Mouse (Mus musculus): ENCODE data around the gene Faim. TPM values are rescaled to one million over a fixed set of nuclear protein-coding genes. Genes with fewer than 3 reads are reported as not detected.

Gene Faim
- total RNA-seq, 2 experiments from 2014 or later, result 1.8 to 2.3 TPM

DNA sequence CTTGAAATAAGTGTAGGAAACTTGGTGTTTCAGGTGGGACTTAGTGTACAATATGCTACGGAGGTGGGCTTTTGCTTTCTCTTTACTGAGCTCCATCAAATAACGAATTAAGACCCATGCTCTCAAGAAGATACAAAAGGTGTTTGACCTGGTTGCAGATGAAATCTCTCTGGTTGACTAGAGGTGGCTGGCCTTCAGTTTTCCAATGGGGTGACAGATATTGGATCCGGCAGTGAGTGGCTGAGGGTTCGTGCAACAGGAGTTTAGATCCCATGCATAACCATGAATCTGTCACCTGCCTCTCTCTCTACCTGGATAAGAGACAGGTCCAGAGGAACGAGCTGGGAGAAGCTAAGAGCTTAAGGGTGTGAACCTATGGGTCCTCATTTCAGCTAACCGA lies 27.5 kb upstream of the Faim start:
- intact Hi-C loops (cut with DNase I), result no loop called here
- H3K4me3 ChIP-seq, result no peak overlapping the region
- DNase-seq, result no peak
- no peak overlapping the region for H3K27ac ChIP-seq
- TF ChIP-seq CTCF (IDR thresholded peaks at IDR 0.05), result no peak

DNA sequence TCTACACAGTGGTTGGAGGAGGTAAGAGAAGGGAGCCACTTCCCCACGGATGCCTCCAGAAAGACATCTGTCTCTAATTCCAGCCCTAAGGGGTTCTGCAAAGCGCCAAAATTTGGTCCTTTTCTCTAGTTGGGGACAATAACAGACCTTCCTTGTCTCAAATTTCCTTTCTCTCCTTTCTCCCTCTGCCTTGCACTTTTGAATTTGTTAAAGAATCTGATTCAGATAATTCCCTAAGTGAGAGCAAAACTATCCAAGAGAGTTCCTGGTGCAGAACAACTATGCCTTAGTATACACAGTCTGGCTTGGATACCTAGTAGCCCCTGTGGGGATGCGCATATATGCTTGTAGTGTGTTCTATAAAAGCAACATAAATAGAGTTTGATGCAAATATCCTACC lies 26.3 kb upstream of the Faim start:
- no peak for TF ChIP-seq CTCF (IDR thresholded peaks at IDR 0.05)
- H3K27ac ChIP-seq, result no peak overlapping the region
- intact Hi-C loops (cut with DNase I), result loop anchor here (10.0 kb wide), 1 partner anchor 345 kb away; no protein-coding TSS in a partner anchor
- no peak overlapping the region for H3K4me3 ChIP-seq
- no peak for DNase-seq

DNA sequence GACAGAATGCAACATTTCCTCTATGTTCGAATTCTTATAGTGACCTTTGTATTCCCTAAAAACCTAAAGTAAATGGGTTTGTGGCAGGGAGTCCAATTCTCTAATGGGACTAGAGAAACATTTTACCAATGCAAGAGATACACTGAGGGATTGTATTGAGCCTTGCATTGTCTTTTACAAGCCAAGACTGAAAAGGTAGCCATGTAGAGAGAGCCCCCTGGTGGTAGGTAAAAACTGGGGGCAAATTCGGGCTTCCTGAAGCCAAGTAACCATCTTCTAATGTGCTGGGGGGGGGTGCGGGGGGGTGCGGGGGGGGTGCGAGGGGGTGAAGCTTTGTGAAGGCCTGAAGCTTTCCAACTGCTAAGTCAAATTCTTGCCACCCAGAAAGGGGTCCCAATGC lies 25.8 kb upstream of the Faim start:
- DNase-seq, result no peak
- H3K27ac ChIP-seq, result no peak overlapping the region
- intact Hi-C loops (cut with DNase I), result loop anchor here (10.0 kb wide), 1 partner anchor 346 kb away; no protein-coding TSS in a partner anchor
- peak; percentile 17; the same call in 1 of the 2 replicates for TF ChIP-seq CTCF (IDR thresholded peaks at IDR 0.05)
- H3K4me3 ChIP-seq, result no peak overlapping the region

- no peak for DNase-seq
- TF ChIP-seq CTCF (IDR thresholded peaks at IDR 0.05), result no peak
- intact Hi-C loops (cut with DNase I), result loop anchor here (10.0 kb wide), 1 partner anchor 347 kb away; no protein-coding TSS in a partner anchor
- no peak overlapping the region for H3K4me3 ChIP-seq
- H3K27ac ChIP-seq, result no peak overlapping the region
Observed at GRCm38 (mm10) chr9:98961591-98962477, 24.3 kb upstream of the Faim start.

DNA sequence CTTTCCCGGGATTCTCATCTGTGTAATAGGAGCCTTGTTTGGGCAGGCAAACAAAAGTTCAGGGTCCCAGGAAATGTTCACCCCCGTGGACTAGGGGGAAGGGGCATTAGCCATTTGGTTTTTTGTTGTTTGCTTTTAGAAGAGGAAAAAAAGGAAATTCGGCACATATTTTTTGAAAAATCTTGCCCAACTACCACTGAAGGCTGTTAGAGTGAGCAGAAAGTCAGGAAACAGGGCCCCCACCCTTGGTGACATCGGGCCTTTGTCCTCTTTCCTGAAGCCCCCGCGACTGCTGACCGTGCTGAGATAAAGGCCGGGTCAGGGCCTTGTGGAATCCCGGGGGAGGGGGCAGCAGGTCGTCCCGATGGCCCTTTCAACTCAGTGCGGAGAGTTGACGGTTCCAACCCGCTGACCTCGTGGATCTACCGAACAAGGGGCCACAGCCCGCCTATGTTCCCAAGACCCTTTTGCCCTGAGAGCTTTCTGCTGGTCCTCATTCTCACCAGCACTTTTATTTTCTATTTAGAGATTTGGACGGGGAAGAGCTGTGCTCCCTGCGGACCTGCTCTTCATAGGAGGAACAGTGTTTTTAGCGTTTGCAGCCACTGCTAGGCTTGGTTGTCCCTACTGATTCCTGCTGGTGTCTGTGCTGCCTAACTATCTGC lies 23.6 kb upstream of the Faim start:
- TF ChIP-seq CTCF (IDR thresholded peaks at IDR 0.05), result no peak
- no peak for DNase-seq
- intact Hi-C loops (cut with DNase I), result loop anchor here (10.0 kb wide), 1 partner anchor 348 kb away; no protein-coding TSS in a partner anchor
- Histone ChIP-seq H3K4me3 (no peak overlapping the region; the same call in 1 of the 2 replicates), H3K27ac (no peak overlapping the region)

- H3K27ac ChIP-seq, result no peak overlapping the region
- no peak for DNase-seq
- intact Hi-C loops (cut with DNase I), result loop anchor here (10.0 kb wide), 1 partner anchor 349 kb away; no protein-coding TSS in a partner anchor
- H3K4me3 ChIP-seq, result no peak overlapping the region
- TF ChIP-seq CTCF (IDR thresholded peaks at IDR 0.05), result no peak
Observed at GRCm38 (mm10) chr9:98963661-98964060, 22.5 kb upstream of the Faim start.

DNA sequence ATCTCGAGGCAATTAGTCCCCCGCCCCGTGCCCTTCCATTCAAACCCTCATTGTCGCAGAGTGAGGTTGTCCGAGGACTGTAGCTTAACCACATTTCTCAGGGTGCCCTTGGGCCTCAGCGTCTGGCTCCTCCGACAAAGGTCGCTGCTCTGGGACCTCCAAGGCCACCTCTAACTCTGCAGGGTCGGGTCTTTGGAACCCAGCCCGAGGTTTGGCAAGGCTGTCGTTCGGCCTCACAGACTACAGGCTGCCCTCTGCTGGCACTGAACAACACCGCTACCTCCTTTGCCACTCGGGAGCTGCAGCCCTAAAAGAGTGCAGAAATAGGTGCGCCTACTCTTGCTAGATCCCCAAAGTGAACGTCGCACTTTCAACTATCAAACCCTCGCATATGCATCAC lies 21.1 kb upstream of the Faim start:
- intact Hi-C loops (cut with DNase I), result loop anchor here (10.0 kb wide), 1 partner anchor 350 kb away; no protein-coding TSS in a partner anchor
- no peak for DNase-seq
- TF ChIP-seq CTCF (IDR thresholded peaks at IDR 0.05), result peak; percentile 38
- Histone ChIP-seq H3K27ac (no peak overlapping the region), H3K4me3 (no peak overlapping the region)

DNA sequence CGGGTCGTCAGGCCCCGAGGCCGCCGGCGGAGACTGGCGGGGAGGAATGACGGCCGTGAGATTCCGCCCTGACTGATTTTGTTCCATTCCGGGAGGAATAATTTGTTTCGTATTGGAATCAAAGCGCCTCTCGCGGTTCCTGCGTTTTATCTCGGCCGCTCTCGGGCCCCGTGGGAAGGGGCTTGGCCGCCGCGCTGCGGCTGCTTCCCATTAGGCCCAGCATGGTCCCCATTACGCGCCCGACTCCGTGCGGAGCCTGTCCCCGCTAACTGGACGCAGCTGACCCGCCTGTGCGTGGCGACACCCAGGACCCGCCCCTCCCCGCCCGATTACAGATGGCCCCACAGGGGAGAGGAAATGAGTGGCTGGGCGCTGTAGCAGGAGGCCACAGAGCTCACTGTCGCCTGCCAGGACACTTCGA lies 13.1 kb upstream of the Faim start:
- no peak for TF ChIP-seq CTCF (IDR thresholded peaks at IDR 0.05)
- Histone ChIP-seq H3K27ac (no peak overlapping the region), H3K4me3 (peak overlapping the region; percentile 65)
- intact Hi-C loops (cut with DNase I), result no loop called here
- no peak for DNase-seq

GRCm38 (mm10) chr9:98973561-98973960 lies 12.6 kb upstream of the Faim start:
- Histone ChIP-seq H3K4me3 (peak overlapping the region; percentile 65), H3K27ac (no peak overlapping the region)
- no peak for DNase-seq
- TF ChIP-seq CTCF (IDR thresholded peaks at IDR 0.05), result no peak
- intact Hi-C loops (cut with DNase I), result no loop called here

DNA sequence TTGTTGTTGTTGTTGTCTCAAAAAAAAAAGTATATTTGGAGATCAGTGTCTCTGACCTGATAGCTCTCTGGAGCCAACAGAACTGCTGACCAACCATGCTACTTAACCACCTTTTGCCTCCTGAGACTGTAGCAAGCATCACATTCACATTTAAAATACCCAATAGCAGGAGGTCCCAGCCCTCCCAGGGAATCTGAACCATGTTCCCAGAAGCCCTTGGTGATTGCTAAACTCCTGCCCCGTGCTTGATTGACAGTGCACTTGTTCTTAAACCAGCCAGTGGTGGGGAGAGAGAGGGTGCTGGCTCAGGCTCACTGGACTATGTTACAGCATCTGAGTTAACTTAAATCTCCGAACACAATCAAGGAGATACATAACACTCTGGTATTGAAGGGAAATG lies 11.3 kb upstream of the Faim start:
- intact Hi-C loops (cut with DNase I), result no loop called here
- H3K27ac ChIP-seq, result no peak overlapping the region
- DNase-seq, result no peak
- no peak overlapping the region for H3K4me3 ChIP-seq
- TF ChIP-seq CTCF (IDR thresholded peaks at IDR 0.05), result no peak

- intact Hi-C loops (cut with DNase I), result no loop called here
- H3K27ac ChIP-seq, result no peak overlapping the region
- no peak for TF ChIP-seq CTCF (IDR thresholded peaks at IDR 0.05)
- DNase-seq, result no peak
- no peak overlapping the region for H3K4me3 ChIP-seq
Observed at GRCm38 (mm10) chr9:98976081-98976480, 10.1 kb upstream of the Faim start.

GRCm38 (mm10) chr9:98976520-98976919 lies 9.7 kb upstream of the Faim start:
- Histone ChIP-seq H3K4me3 (no peak overlapping the region), H3K27ac (no peak overlapping the region)
- DNase-seq, result no peak
- TF ChIP-seq CTCF (IDR thresholded peaks at IDR 0.05), result peak; percentile 25; the same call in 1 of the 2 replicates
- intact Hi-C loops (cut with DNase I), result no loop called here

Measured in gastrocnemius, adult 2 months (tissue).